Mouse (Mus musculus): ENCODE measurements around the gene Bex2.
"Not testable (repeated sequence)": the region's sequence is repeated elsewhere in the genome, so short reads cannot be mapped to it uniquely, and the experiment has no call there.

- not testable (repeated sequence) for TF ChIP-seq GATA1, TAL1 (IDR thresholded peaks at IDR 0.05; ENCODE audit: low read length)
Observed at GRCm38 (mm10) chrX:136032799-136033763, 35.0 kb downstream of the Bex2 start, which contains the start of gene Arxes1.

Measured in erythroblast, embryonic 14.5 days (primary cell).